Mouse (Mus musculus): Measurements from ENCODE around the gene Cela2a.

GRCm38 (mm10) chr4:141859351-141859750 lies 33.4 kb upstream of the Cela2a start:
- no peak for TF ChIP-seq CTCF (IDR thresholded peaks at IDR 0.05; ENCODE audit: low read depth)
- TF ChIP-seq EP300 (IDR thresholded peaks at IDR 0.05; ENCODE audit: low read depth), result no peak

Data from liver, postnatal 0 days (tissue).